Mouse (Mus musculus) ovary, postnatal 10 days (tissue): ENCODE measurements around the gene Melk.

ENCODE experiments used
- DNase-seq: peaks from one replicate; pipeline ENCODE4 v3.0.0; 2022; ENCODE audit warnings: low spot score

Melk gene

DNA sequence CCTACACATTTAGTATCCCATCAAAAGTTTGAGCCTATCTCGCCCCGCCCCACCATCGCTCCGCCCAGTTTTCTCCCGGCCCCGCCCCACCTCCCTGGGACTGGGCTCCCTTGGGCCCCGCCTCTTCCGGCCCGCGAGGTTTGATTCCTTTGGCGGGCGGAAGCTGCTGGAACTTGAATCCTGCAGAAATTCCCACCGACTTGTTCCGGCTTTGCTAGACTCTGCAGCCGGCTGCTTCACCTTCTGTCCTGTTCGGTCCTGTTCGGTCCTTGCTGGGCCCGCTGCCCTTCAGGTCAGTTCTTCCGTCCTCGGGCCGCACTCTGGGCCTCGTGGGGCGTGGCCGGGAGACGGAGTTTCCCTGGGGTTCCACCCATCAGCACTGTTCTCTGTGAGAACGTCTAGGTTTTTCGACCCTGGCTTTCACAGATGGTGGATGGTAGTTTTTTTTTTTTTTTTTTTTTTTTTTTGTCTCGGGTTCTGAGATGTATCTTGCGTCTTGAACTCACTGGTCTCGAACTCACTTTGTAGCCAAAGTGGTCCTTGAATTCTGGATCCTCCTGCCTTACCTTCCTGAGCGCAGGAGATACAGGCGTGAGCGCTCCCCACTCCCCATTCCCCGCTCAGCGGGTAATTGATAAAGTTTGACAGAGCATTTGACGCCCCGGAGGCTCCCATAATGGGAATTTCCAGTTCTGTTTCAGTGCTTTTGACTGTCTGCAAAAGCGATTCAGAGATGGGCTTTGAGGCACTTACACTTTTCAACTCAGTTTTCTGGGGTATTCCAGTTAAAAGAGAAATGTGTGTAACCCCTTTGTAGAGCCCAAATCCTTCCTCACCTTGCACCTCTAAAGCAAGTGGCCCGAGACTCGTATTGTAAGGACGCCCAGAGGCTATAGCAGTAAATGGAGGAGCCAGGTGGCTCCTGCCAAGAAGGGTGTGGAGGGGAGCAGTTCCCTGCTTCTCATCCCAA lies at the start of gene Melk:
Gene Melk (plus strand): TSS at position 96 of the 970 bp plus-strand sequence.
- DNase-seq, result peak; percentile 40

DNA sequence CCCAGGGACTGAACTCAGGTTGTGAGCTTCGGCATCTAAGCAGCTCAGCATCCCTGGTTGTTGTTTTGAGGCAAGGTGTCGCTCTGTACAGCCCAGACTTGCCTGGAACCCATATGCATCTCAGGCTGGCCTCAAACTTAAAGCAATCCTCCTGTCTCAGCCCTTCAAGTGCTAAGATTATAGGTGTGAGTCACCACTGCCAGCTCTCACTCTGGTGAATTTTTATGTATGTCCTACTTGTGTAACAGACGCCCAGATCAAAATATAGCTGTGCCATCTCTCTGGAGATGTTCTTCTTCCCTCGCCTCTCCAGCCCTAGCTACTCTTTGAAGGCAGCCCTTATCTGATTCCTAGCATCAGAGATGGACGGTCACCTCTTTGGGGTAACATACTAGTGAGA lies 49.2 kb upstream of the Melk start:
- no peak for DNase-seq

DNA sequence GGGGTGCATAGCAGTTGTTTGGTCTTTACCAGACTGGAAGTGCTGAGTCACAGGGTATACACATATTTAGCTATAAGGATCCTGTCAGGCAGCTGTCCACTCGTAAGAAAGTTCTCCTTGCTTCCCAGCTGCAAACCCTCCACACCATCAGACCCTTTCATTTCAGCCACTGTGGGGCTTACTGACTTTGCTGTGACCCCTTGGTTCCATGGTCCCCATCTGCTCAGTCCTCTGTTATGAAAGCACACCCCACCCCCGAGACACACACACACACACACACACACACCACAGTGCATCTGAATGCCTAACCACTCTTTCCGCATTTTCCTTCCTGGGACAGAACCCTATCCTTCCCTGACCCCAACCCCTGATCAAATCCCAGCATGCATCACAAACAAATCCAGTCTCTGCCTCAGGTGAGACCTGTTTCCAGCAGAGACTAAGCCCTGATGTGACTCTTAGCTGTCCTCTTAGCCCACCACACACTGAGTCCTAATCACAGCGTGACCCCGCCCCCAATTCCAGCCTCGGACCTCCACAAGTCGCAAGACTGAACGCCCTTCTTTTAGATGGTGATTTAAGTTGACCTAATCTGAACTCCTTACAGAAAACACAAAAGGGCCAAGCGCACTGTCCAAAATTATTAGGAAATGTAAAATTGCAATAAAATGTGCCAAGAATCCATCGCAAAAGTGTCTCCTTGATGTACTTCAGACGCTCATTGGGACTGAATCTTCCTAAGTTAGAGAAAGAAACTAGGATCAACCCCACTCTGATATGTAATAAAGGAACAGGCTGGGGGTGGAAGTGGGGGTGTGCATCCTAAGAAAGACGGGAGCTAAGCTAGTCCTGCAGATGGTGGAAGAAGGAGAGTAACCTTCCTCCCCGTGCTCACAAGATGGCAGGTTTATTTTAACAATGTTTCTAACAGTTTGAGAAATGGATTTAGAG lies 48.4 kb upstream of the Melk start:
- DNase-seq, result no peak

DNA sequence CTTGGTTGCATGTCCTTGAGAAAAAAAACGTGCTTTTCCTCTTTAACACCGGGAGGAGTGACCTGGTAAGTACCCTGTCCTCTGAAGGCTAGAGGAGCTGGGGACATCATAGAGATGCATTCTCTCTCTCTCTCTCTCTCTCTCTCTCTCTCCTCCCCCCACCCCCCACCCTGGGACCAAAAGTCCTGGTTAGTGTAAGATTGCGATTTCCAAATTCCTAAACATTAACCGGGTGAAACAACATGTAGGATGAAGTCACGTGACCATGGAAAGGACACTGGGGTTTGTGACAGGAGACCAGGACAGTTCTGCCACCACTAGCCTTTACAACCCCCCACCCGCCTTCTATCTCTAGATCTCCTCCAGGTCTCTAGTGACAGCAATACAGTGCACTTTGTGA lies 47.5 kb upstream of the Melk start:
- DNase-seq, result no peak

DNA sequence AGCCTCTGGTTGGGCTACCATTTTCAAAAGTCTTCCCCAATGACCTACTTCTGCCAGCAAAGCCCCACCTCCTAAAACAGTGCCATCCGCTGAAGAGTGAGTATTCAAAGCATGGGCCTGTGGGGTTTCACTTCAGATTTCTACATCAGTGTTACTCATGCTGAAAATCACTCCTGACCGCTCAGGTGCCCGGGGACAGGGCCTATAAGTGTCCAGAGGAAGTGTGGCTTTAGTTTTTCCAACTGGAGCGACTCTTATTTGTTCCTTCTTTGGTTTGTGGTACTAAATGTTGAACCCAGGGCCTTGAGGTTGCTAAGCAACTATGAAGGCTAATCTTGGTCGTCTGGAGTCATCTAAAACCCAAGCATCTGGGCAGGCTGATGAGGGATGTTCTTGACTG lies 46.1 kb upstream of the Melk start:
- DNase-seq, result no peak

DNA sequence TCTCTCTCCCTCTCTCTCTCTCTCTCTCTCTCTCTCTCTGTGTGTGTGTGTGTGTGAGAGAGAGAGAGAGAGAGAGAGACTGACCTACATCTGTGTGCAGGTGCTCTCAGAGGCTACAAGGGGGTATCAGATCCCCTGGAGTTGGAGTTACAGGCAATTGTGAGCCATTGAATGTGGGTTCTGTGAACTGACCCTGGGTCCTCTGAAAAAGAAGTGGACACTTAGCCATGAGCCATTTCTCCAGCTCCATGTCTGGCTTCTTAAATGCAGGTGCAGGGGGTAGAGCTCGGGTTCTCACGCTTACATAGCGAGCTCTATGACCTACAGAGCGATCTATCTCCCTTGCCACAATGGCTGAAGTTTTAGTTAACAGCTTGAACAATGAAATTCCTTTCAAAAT lies 41.5 kb upstream of the Melk start:
- no peak for DNase-seq

DNA sequence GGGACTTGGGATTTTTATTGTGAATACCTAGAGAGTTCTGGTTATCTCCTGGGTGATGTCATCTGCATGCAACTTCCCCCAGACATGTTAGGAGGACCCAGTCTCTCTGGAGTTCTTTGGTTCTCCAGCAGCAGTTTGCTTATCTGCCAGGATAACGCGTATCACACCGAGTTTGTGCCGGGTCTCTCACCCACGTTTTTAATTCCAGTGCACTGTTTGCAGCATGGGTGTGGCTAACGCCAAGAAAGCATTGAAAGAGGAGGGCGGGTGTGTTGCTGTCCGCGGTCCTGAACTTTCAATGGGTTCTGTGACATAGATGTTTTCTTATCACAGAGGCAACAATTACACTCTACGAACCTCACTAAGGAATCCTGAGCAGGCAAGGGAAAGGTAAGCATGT lies 40.4 kb upstream of the Melk start:
- peak; percentile 27 for DNase-seq

DNA sequence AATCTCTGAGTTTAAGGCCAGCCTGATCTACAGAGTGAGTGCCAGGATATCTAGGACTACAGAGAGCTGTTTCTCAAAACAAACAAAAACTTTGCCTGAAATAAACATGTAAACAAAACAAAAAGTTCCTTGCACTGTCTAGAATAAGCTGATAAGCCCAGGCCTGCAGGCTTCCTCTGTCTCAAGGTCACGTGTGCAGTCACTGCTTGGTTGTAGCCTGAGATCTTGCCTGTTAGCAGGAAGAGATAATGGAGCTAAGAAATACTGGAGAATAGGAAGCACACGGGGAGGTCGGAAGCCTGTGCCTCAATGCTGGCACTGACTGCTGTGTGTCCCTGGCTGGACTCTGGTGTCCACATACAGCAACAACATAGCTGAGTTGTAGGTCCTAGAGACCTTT lies 35.2 kb upstream of the Melk start:
- DNase-seq, result no peak

DNA sequence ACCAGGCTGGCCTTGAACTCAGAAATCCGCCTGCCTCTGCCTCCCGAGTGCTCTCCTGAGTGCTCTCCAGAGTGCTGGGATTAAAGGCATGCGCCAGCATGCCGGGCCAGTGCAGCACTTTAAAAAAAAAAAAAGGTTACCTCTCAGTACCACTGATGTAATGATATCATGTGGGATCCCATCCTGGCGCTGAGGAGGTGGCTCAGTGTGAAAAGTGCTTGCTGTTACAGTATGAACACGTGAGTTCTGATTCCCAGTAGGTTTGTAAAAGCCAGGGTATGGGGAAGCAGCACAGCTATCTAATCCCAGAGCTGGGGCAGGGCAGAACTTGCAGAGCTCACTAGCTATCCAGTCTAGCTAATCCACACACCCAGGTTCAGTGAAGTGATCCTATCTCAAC lies 33.2 kb upstream of the Melk start:
- DNase-seq, result no peak

DNA sequence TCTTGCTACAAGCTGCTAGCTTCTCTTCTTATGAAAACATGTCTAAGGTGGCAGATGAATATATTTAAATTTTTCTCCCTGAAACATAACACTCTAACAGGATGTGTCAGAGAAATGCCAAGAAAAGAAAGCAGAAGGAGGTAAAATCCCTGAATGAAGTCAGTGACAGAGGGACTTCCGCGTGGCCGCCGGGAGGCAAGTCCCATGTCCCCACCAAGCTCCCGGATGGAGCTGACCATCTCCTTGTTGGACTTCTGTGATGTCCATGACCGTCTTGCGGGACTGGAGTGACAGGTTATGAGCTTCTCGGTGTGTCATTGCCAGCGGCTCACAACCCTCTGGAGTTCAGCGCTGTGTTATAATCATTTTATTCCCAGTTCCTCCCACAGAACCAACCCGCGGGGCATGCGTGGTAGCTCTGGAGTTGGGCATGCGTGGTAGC lies 31.3 kb upstream of the Melk start:
- DNase-seq, result no peak

DNA sequence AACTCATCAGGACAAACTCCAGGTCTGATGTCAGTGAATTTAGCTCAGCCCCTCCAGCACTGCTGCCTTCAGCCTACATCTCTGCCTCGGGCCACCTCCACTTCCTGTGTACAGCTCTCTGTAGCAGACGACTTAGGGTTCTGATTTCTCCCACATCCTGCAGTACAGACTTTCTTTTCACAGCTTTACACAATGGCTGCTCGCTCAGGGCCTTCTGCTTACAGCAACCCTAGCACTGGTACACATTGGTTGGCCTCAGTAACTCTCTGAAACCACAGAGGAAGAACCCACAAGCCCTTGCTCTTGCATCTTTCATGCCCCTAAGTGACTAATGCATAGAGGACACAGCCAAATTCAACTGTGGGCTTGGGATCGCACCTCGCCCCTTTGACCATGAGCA lies 29.5 kb upstream of the Melk start:
- no peak for DNase-seq

DNA sequence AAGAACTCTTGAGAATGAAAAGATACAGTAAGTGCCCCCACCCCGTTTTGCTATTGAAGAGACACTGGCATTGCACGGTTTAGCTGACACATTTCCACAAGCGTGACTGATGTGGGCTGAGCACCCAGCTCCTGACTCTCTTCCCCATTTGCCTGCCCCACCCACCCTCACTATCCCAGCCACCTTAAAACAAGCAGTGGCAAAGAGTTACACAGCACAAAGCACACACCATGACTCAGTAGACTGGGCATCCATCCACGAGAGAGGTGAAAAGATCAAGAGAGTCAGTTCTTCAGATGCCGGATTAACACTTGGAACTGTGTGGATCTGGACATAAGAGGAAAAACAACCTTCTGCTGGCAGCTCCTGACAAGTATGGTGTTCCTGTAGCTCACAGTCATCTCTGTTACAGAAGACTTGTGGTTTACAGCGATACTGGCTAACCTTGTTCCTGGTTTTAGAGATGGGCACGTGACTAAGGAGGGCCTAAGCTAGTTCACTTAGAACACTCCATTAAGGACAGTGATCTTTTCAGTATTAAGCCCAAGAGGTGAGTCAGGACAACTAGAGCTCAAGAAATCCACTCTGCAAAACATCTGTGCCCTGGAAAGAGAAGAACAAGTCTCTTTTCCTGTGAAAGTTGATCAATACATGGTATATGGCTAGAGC lies 18.9 kb upstream of the Melk start:
- no peak for DNase-seq

DNA sequence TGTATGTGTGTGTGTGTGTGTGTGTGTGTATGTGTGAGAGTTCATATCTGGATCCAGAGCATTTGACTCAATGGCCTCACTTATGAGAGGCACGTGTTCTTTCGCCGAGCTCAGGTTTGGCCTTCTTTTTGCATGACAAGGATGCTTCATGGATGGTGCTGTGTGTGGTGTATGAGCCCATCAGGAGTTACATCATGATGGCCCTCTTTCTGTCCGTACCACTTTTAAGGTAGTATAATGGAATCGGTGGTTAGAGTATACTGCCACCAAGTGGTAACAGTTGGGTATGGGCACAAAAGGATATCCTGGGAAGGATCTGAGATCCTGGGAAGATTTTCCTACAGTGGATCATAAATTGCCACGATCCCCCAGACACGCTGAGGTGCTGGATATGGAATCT lies 8.1 kb upstream of the Melk start:
- DNase-seq, result no peak

DNA sequence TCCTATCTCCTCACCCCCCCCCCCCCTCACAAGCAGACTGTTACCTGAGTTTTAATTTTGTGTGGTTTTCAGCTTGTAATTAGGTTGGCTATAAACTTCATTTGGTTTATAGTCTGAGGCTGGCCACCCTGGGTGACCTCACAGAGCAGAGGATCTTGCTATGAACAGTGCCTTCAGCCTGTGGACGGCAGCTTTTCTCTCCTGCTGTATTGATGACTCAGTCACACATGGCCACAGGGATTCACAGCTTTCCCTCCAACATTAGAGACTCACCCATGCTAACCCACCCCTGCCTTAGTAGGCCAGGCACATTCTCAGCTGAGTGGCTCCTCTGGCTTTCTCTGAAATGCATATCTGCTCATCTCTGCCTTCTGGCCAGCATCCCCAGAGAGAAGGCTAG lies 4.8 kb upstream of the Melk start:
- DNase-seq, result no peak

DNA sequence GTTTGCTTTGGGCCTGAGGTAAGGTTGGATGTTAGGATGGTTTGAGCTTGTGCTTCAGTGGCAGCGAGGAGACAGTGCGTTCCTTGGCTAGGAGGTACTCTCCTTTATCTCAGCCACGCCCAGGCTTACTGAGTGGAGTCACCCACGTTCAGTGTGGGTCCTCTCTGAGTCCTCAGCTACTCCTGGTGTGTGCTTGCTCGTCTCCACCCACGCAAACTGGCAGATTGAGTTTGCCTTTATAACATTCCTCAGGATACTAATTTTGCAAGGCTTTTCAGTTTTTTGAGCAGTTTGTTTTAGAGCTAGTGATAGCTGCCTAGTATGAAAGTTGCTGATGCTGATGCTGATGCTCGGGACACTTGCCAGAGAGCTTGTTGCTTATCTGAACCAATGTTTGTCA lies 5.9 kb downstream of the Melk start:
- no peak for DNase-seq

DNA sequence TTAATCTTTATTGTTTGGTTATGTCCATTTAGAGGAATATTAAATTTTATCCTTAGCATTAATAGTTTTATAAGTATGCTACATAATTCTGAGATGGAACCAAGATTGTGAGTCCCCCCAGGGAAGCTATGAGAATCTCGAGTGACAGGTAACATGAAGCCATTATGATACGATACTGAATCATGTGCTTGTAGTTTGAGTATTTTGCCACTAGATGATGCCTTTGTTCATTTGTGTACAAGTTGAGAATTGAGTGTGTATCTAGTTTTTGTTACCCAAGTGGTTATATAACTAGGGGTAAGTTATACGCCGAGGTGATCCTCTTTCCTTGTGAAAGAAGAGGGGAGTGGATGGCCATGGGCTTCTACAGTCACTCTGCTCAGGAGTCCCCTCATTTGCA lies 9.8 kb downstream of the Melk start:
- no peak for DNase-seq

DNA sequence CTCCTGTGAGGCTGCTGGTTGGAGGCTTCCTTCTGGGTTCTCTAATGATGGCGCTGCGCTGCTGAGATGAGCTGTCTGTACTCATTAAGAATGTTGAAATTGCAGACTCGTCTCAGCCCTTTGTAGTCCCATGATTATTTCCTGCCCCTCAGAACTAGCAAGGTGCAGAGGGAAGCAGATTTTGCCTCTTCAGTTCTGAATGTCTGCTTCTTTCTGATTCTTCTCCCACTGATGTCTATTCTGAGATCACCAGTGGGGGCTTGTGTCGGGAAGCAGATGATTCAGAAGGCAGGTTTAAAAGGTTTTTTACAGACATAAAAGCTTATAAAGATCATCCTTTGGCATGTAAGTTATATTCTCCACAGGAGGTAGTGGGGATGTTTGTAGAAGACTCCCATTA lies 10.2 kb downstream of the Melk start:
- DNase-seq, result no peak

DNA sequence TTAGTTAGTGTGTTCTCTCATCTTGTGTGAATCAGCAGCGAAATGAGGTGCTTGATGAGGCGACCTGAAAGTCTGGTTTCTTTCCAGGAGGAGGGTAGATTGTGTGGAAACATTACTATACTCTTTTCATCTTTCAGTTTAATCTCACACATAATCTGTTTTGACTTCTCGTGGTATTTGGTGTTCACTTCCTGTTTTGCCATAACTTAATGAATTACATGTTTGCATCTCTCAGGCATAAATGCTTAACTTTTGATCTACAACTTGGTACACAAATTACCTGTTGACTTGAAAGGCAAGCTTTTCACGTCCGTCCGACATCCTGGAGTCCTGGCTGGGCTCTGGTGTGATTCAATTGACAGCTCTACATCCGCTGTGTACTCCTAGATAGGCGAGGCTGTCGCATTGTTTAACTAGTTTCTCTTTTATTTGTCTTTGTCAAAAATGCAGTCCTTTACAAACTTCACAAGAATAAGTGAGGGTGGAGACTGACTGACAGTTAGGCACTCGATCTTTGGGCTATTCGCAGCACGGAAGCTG lies 15.7 kb downstream of the Melk start:
- DNase-seq, result no peak

DNA sequence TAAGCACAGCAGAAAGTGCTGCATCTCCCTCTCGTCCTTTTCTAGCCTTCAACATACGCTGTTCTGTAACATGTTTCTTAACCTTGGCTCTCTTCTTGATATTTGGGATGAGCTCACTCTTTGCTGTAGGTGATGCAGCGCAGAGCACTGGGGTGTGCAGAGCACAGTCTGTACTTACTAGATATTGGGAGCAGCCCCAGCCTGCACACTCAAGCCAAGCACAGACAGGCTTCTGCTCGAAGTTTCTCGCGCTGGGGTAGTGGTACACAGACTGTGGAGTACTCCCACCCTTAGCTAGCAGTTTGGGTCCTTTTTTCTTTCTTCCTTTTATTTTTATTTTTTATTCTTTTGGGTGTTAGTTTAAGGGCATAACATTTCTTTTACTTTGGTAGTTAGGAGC lies 19.8 kb downstream of the Melk start:
- no peak for DNase-seq

DNA sequence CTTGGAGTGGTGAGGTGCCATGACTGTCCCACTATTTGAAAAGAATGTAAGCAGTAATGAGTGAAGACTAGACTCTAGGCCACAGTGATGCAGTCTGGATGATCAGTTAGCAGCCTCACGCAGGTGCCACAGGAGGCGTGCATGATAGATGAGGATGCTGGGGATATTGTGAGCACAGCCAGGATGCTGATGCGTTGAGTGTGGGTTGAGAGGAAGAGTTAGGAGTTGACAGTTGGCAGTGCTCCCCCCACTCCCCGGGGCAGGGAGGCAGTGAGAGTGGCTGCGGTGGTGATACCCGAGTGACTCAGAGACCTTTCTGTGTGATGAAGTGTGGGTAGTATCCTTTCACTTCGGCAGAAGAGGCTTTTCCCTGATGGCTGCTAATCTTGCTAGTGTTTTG lies 21.4 kb downstream of the Melk start:
- no peak for DNase-seq

DNA sequence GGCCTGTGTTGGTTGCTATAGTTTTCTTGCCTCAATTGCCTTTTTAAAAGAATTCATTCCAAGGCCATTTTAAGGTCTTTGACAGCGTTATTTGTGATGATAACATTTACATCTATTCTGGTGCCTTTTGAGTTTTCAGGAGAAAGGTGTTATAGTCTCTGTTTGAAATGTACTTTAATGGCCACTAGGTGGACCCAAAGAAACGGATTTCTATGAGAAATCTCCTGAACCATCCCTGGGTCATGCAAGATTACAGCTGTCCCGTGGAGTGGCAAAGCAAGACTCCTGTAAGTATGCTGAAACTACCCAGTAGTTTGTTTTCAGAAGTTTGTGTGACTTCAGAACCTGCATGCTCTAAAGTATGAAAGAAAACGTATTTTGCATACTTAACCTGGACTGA lies 24.8 kb downstream of the Melk start:
- DNase-seq, result no peak

DNA sequence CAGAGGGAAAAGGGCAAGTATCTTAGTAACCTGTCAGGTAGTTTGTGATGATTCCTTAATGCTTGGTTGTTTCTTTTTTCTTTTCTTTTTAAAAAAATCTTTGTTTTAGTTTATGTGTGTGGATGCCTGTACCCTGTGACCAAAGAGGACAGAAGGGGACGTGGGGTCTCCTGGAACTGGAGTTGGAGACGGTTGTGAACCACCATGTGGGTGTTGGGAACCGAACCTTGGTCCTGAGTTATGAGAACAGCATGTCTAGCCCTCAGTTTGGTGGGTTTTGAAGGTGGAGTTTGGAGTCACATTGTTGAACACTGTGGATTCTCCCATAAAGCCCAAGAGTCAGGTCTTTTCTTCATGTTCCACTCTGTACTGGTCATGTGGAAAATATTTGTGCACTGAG lies 26.0 kb downstream of the Melk start:
- DNase-seq, result no peak
